In the genomic region with DNA sequence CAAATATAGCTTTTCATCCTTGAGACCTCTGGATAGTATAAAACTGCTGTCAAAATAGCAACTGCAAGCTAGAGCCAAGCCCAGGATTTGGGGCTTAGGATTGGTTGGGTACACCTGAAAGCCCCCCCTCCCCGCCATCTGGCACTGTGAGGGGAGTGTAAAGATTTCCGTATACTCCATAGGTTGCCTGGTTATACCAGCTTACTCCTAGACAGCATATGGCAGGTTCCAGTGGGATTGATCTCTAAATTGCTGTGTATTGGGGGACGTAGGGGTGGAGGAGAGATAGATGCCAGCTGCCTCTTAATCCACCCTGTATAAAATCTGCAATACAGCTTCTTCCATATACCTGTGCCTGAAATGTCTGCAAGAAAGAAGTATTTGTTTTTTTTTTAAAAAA, we compare ENCODE assay signal across 25 mouse cellular contexts. TPM values are rescaled to one million over a fixed set of nuclear protein-coding genes. Genes with fewer than 3 reads are reported as not detected.
DNase-seq lines count a peak whose midpoint lies in the region; ATAC-seq and TF ChIP-seq lines count a peak whose summit lies in the region.
"Had no signal": no experiment of that assay in that cellular context is flagged by ENCODE, and none has a peak within 500 bp of the region (broad histone marks: within the 10 kb centered on the region; RNA-seq: fewer than 3 reads in every experiment).

No protein-coding gene starts in this region.

- no peaks in the 10 kb centered on the region for H3K9me3 ChIP-seq in hindbrain, embryonic 15.5 days
- no peaks in the 10 kb centered on the region for H3K9me3 ChIP-seq in hindbrain, embryonic 14.5 days (ENCODE audit: control insufficient read depth, low read length)
- H3K9me3 ChIP-seq in stomach, postnatal 0 days (ENCODE audit: control insufficient read depth, low read length): no peaks in the 10 kb centered on the region
- H3K9me3 ChIP-seq in liver, embryonic 11.5 days (ENCODE audit: control insufficient read depth, low read length): no peaks in the 10 kb centered on the region
- H3K9me3 ChIP-seq: embryonic facial prominence, embryonic 15.5 days; G1E; hindbrain, embryonic 13.5 days; intestine, embryonic 15.5 days had no signal

- DNase-seq in hindbrain, embryonic 14.5 days (ENCODE audit: low spot score): no peak
- DNase-seq in retina, adult 2 months (ENCODE audit: low read depth, low spot score): peak; percentile 18
- no peak for DNase-seq in retina, embryonic 14.5 days (ENCODE audit: low spot score)
- peak; percentile 5 for DNase-seq in stomach, postnatal 0 days (ENCODE audit: low spot score)
- no peak for DNase-seq in liver, embryonic 11.5 days (ENCODE audit: low spot score)
- DNase-seq: adrenal gland, adult 2 months; adrenal gland, postnatal 14 days; B cell, adult 2 months; cerebellum, adult 11-12 months; cerebellum, adult 8-10 months; cerebellum, postnatal 10 days; cerebellum, postnatal 36 days; embryo, embryonic 11 days; forebrain, postnatal 0 days; gastrocnemius, adult 2 months; gastrocnemius, postnatal 14 days; heart, adult 11 months had no signal

- WGBS in hindbrain, embryonic 15.5 days: 75% methylated on average over 3 of the region's 3 CpGs
- 74% methylated on average over 3 of the region's 3 CpGs for WGBS in hindbrain, embryonic 14.5 days
- WGBS in stomach, postnatal 0 days: 93% methylated on average over 3 of the region's 3 CpGs
- whole genome bisulfite sequencing in liver, embryonic 11.5 days: 83% methylated on average over 3 of the region's 3 CpGs

- H3K4me1 ChIP-seq in hindbrain, embryonic 15.5 days (replicated peaks): no peaks in the 10 kb centered on the region
- H3K4me1 ChIP-seq in hindbrain, embryonic 14.5 days (replicated peaks; ENCODE audit: control insufficient read depth, insufficient read depth, low read length): no peaks in the 10 kb centered on the region
- no peaks in the 10 kb centered on the region for H3K4me1 ChIP-seq in stomach, postnatal 0 days (replicated peaks; ENCODE audit: control insufficient read depth, insufficient read depth)
- no peaks in the 10 kb centered on the region for H3K4me1 ChIP-seq in liver, embryonic 11.5 days (replicated peaks; ENCODE audit: control insufficient read depth, insufficient read depth, low read length)
- H3K4me1 ChIP-seq: embryonic facial prominence, embryonic 15.5 days; hindbrain, embryonic 13.5 days; intestine, embryonic 15.5 days had no signal

- ATAC-seq in hindbrain, embryonic 15.5 days (ENCODE audit: low FRiP score, low read depth): peak; percentile 68; the same call in 1 of the 2 replicates
- no peak for ATAC-seq in hindbrain, embryonic 14.5 days (ENCODE audit: low FRiP score)
- no peak for ATAC-seq in stomach, postnatal 0 days (ENCODE audit: low FRiP score, low TSS enrichment)
- ATAC-seq in liver, embryonic 11.5 days (replicated peaks; ENCODE audit: low FRiP score): no peak
- ATAC-seq: forebrain, embryonic 14.5 days; forebrain, postnatal 0 days; intestine, embryonic 15.5 days had no signal

- H3K27ac ChIP-seq in hindbrain, embryonic 15.5 days (replicated peaks): no peak overlapping the region
- no peak overlapping the region for H3K27ac ChIP-seq in hindbrain, embryonic 14.5 days
- H3K27ac ChIP-seq in stomach, postnatal 0 days (replicated peaks): no peak overlapping the region
- H3K27ac ChIP-seq in liver, embryonic 11.5 days (ENCODE audit: low read depth, low read length): no peak overlapping the region
- H3K27ac ChIP-seq: embryonic facial prominence, embryonic 15.5 days; gastrocnemius, adult 2 months; hindbrain, embryonic 13.5 days; intestine, embryonic 15.5 days had no signal

- TF ChIP-seq CTCF in stomach, postnatal 0 days (IDR thresholded peaks at IDR 0.05; ENCODE audit: low read depth): no peak

- no peak overlapping the region for H3K9ac ChIP-seq in hindbrain, embryonic 15.5 days
- no peak overlapping the region for H3K9ac ChIP-seq in hindbrain, embryonic 14.5 days
- H3K9ac ChIP-seq in stomach, postnatal 0 days (ENCODE audit: low read length): no peak overlapping the region
- no peak overlapping the region for H3K9ac ChIP-seq in liver, embryonic 11.5 days (ENCODE audit: low read depth, low read length)
- H3K9ac ChIP-seq: embryonic facial prominence, embryonic 15.5 days; forebrain, postnatal 0 days; hindbrain, embryonic 13.5 days; intestine, embryonic 15.5 days had no signal

- H3K4me3 ChIP-seq in hindbrain, embryonic 15.5 days: no peak overlapping the region
- no peak overlapping the region for H3K4me3 ChIP-seq in hindbrain, embryonic 14.5 days (replicated peaks; ENCODE audit: low read length)
- H3K4me3 ChIP-seq in stomach, postnatal 0 days (ENCODE audit: low read depth, low read length): no peak overlapping the region
- H3K4me3 ChIP-seq in liver, embryonic 11.5 days (ENCODE audit: low read depth, low read length): no peak overlapping the region
- H3K4me3 ChIP-seq: embryonic facial prominence, embryonic 15.5 days; gastrocnemius, adult 2 months; hindbrain, embryonic 13.5 days; intestine, embryonic 15.5 days had no signal

- no peak for TF ChIP-seq EP300 in stomach, postnatal 0 days (optimal IDR thresholded peaks at IDR 0.05)

- H3K4me2 ChIP-seq in hindbrain, embryonic 15.5 days: no peak overlapping the region
- H3K4me2 ChIP-seq in hindbrain, embryonic 14.5 days (replicated peaks): no peak overlapping the region
- no peak overlapping the region for H3K4me2 ChIP-seq in stomach, postnatal 0 days (replicated peaks; ENCODE audit: low read depth)
- H3K4me2 ChIP-seq in liver, embryonic 11.5 days: no peak overlapping the region
- H3K4me2 ChIP-seq: embryonic facial prominence, embryonic 15.5 days; heart, embryonic 11.5 days; hindbrain, embryonic 13.5 days; intestine, embryonic 15.5 days had no signal

- H3K36me3 ChIP-seq in hindbrain, embryonic 15.5 days: no peaks in the 10 kb centered on the region
- H3K36me3 ChIP-seq in hindbrain, embryonic 14.5 days (replicated peaks; ENCODE audit: control insufficient read depth, insufficient read depth): no peaks in the 10 kb centered on the region
- no peaks in the 10 kb centered on the region for H3K36me3 ChIP-seq in stomach, postnatal 0 days (ENCODE audit: control insufficient read depth, insufficient read depth, low read length)
- no peaks in the 10 kb centered on the region for H3K36me3 ChIP-seq in liver, embryonic 11.5 days (ENCODE audit: control insufficient read depth, insufficient read depth, low read length)
- H3K36me3 ChIP-seq: embryonic facial prominence, embryonic 15.5 days; G1E; hindbrain, embryonic 13.5 days; intestine, embryonic 15.5 days had no signal

- H3K27me3 ChIP-seq in hindbrain, embryonic 15.5 days: no peaks in the 10 kb centered on the region
- H3K27me3 ChIP-seq in hindbrain, embryonic 14.5 days (ENCODE audit: control insufficient read depth, insufficient read depth, low read length): no peaks in the 10 kb centered on the region
- H3K27me3 ChIP-seq in stomach, postnatal 0 days (ENCODE audit: control insufficient read depth, insufficient read depth, low read length): no peaks in the 10 kb centered on the region
- H3K27me3 ChIP-seq in liver, embryonic 11.5 days (replicated peaks; ENCODE audit: control insufficient read depth, insufficient read depth, low read length): no peaks in the 10 kb centered on the region
- H3K27me3 ChIP-seq: CH12.LX; embryonic facial prominence, embryonic 15.5 days; hindbrain, embryonic 13.5 days; intestine, embryonic 15.5 days had no signal

RNA-seq across cellular contexts. Expression of gene Sgms1, which starts 35.2 kb away (rescaled TPM):
- polyA plus RNA-seq in hindbrain, embryonic 15.5 days (2015; fragmentation: Nextera tagmentation; extraction: Ambion mirVana): 21.7 and 22.7 TPM in 2 replicates
- 18.4 and 19.2 TPM in 2 replicates for polyA plus RNA-seq in hindbrain, embryonic 14.5 days (2014; fragmentation: Nextera tagmentation; extraction: Ambion mirVana)
- 27.2 and 29.3 TPM in 2 replicates for polyA plus RNA-seq in stomach, postnatal 0 days (2015; fragmentation: Nextera tagmentation; extraction: Ambion mirVana)
- 31.4 and 32.0 TPM in 2 replicates for polyA plus RNA-seq in liver, embryonic 11.5 days (2014; fragmentation: Nextera tagmentation; extraction: Ambion mirVana)

RNA-seq across cellular contexts. Expression of gene Rpl9-ps6, which starts 41.7 kb away (rescaled TPM):
- 51.3 and 60.0 TPM in 2 replicates for polyA plus RNA-seq in hindbrain, embryonic 15.5 days (2015; fragmentation: Nextera tagmentation; extraction: Ambion mirVana)
- polyA plus RNA-seq in hindbrain, embryonic 14.5 days (2014; fragmentation: Nextera tagmentation; extraction: Ambion mirVana): 67.6 and 79.3 TPM in 2 replicates
- polyA plus RNA-seq in stomach, postnatal 0 days (2015; fragmentation: Nextera tagmentation; extraction: Ambion mirVana): 120 and 138 TPM in 2 replicates
- polyA plus RNA-seq in liver, embryonic 11.5 days (2014; fragmentation: Nextera tagmentation; extraction: Ambion mirVana): 144 and 148 TPM in 2 replicates

Comparison
In these comparisons a context has a peak if more than half of its experiments do, and no peak if none do; other contexts are left out.
1. DNase-seq: peak in retina, adult 2 months (single experiment) and stomach, postnatal 0 days (single experiment); none in hindbrain, embryonic 14.5 days (single experiment), retina, embryonic 14.5 days (single experiment) and liver, embryonic 11.5 days (single experiment).